Mouse (Mus musculus): Measurements from ENCODE around the gene Caskin2. TPM values are rescaled to one million over a fixed set of nuclear protein-coding genes. Genes with fewer than 3 reads are reported as not detected.

The Caskin2 gene
- polyA plus RNA-seq, 1 experiment from 2014 or later: 17.4 TPM

- Histone ChIP-seq H3K4me3 (ENCODE audit: low read depth, low read length) (no peak overlapping the region), H3K9me3 (replicated peaks; ENCODE audit: control insufficient read depth, low read length) (no peaks in the 10 kb centered on the region), H3K4me1 (ENCODE audit: control insufficient read depth, insufficient read depth, low read length) (peaks cover 53% of the 10 kb centered on the region), H3K4me2 (no peak overlapping the region), H3K36me3 (ENCODE audit: control insufficient read depth, insufficient read depth, low read length) (no peaks in the 10 kb centered on the region), H3K27ac (ENCODE audit: low read depth, low read length) (no peak overlapping the region), H3K27me3 (ENCODE audit: control insufficient read depth, insufficient read depth, low read length) (no peaks in the 10 kb centered on the region), H3K9ac (ENCODE audit: low read depth, low read length) (no peak overlapping the region)
- WGBS (ENCODE audit: insufficient replicate concordance): 52% methylated on average over 5 of the region's 5 CpGs
- ATAC-seq (replicated peaks; ENCODE audit: insufficient number of reproducible peaks, low FRiP score, low TSS enrichment): no peak
These were observed 13.0 kb upstream of the Caskin2 start for GRCm38 (mm10) chr11:115826487-115826886.

GRCm38 (mm10) chr11:115824813-115825212 lies 11.4 kb upstream of the Caskin2 start:
- H3K9ac ChIP-seq (ENCODE audit: low read depth, low read length): peak overlapping the region; percentile 79
- WGBS (ENCODE audit: insufficient replicate concordance): 17% methylated on average over 11 of the region's 11 CpGs

GRCm38 (mm10) chr11:115823774-115824740 lies 10.6 kb upstream of the Caskin2 start, which contains the start of gene Llgl2:
Gene Llgl2, plus strand, starts transcription at chr11:115824049.
- WGBS (ENCODE audit: insufficient replicate concordance): under 1% methylated on average over 87 of the region's 87 CpGs
- Histone ChIP-seq H3K9ac (ENCODE audit: low read depth, low read length) (peak within 1 kb of the TSS; percentile 79), H3K27ac (ENCODE audit: low read depth, low read length) (peak within 1 kb of the TSS; percentile 54; the same call in 1 of the 2 replicates), H3K9me3 (replicated peaks; ENCODE audit: control insufficient read depth, low read length) (no peaks in the 10 kb centered on the region), H3K4me1 (ENCODE audit: control insufficient read depth, insufficient read depth, low read length) (peaks cover 29% of the 10 kb centered on the region), H3K36me3 (ENCODE audit: control insufficient read depth, insufficient read depth, low read length) (peaks cover 13% of the 10 kb centered on the region; the same call in 1 of the 2 replicates), H3K4me2 (peak within 1 kb of the TSS; percentile 86), H3K4me3 (ENCODE audit: low read depth, low read length) (peak within 1 kb of the TSS; percentile 84), H3K27me3 (ENCODE audit: control insufficient read depth, insufficient read depth, low read length) (no peaks in the 10 kb centered on the region)
- peak; percentile 91 for ATAC-seq (replicated peaks; ENCODE audit: insufficient number of reproducible peaks, low FRiP score, low TSS enrichment)

More at GRCm38 (mm10) chr11:115824813-115825212, 11.4 kb upstream of the Caskin2 start:
- Histone ChIP-seq H3K4me1 (ENCODE audit: control insufficient read depth, insufficient read depth, low read length) (peaks cover 36% of the 10 kb centered on the region), H3K4me3 (ENCODE audit: low read depth, low read length) (peak overlapping the region; percentile 84), H3K36me3 (ENCODE audit: control insufficient read depth, insufficient read depth, low read length) (peaks cover 11% of the 10 kb centered on the region; the same call in 1 of the 2 replicates), H3K27ac (ENCODE audit: low read depth, low read length) (no peak overlapping the region), H3K9me3 (replicated peaks; ENCODE audit: control insufficient read depth, low read length) (no peaks in the 10 kb centered on the region), H3K4me2 (peak overlapping the region; percentile 86), H3K27me3 (ENCODE audit: control insufficient read depth, insufficient read depth, low read length) (no peaks in the 10 kb centered on the region)
- no peak for ATAC-seq (replicated peaks; ENCODE audit: insufficient number of reproducible peaks, low FRiP score, low TSS enrichment)

GRCm38 (mm10) chr11:115821001-115821400 lies 7.6 kb upstream of the Caskin2 start:
- H3K27me3 ChIP-seq (ENCODE audit: control insufficient read depth, insufficient read depth, low read length): no peaks in the 10 kb centered on the region
- peaks cover 23% of the 10 kb centered on the region for H3K36me3 ChIP-seq (ENCODE audit: control insufficient read depth, insufficient read depth, low read length)
- no peak overlapping the region for H3K9ac ChIP-seq (ENCODE audit: low read depth, low read length)
- H3K4me1 ChIP-seq (ENCODE audit: control insufficient read depth, insufficient read depth, low read length): 0 out of 2 replicates have a peak, but pooled peaks cover 9% of the 10 kb centered on the region
- H3K27ac ChIP-seq (ENCODE audit: low read depth, low read length): no peak overlapping the region
- no peak overlapping the region for H3K4me2 ChIP-seq
- H3K4me3 ChIP-seq (ENCODE audit: low read depth, low read length): no peak overlapping the region
- H3K9me3 ChIP-seq (replicated peaks; ENCODE audit: control insufficient read depth, low read length): no peaks in the 10 kb centered on the region
- WGBS (ENCODE audit: insufficient replicate concordance): 79% methylated on average over 4 of the region's 4 CpGs
- ATAC-seq (replicated peaks; ENCODE audit: insufficient number of reproducible peaks, low FRiP score, low TSS enrichment): no peak

GRCm38 (mm10) chr11:115819915-115820623 lies 6.6 kb upstream of the Caskin2 start:
- H3K9me3 ChIP-seq (replicated peaks; ENCODE audit: control insufficient read depth, low read length): no peaks in the 10 kb centered on the region
- 84% methylated on average over 16 of the region's 16 CpGs for WGBS (ENCODE audit: insufficient replicate concordance)
- H3K36me3 ChIP-seq (ENCODE audit: control insufficient read depth, insufficient read depth, low read length): peaks cover 23% of the 10 kb centered on the region
- ATAC-seq (replicated peaks; ENCODE audit: insufficient number of reproducible peaks, low FRiP score, low TSS enrichment): no peak
- H3K9ac ChIP-seq (ENCODE audit: low read depth, low read length): no peak overlapping the region
- H3K27me3 ChIP-seq (ENCODE audit: control insufficient read depth, insufficient read depth, low read length): no peaks in the 10 kb centered on the region
- no peak overlapping the region for H3K4me2 ChIP-seq
- peaks cover 11% of the 10 kb centered on the region for H3K4me1 ChIP-seq (ENCODE audit: control insufficient read depth, insufficient read depth, low read length)
- H3K27ac ChIP-seq (ENCODE audit: low read depth, low read length): no peak overlapping the region
- no peak overlapping the region for H3K4me3 ChIP-seq (ENCODE audit: low read depth, low read length)

- Histone ChIP-seq H3K9ac (ENCODE audit: low read depth, low read length) (no peak overlapping the region), H3K27ac (ENCODE audit: low read depth, low read length) (no peak overlapping the region), H3K36me3 (ENCODE audit: control insufficient read depth, insufficient read depth, low read length) (peaks cover 23% of the 10 kb centered on the region), H3K27me3 (ENCODE audit: control insufficient read depth, insufficient read depth, low read length) (no peaks in the 10 kb centered on the region), H3K4me1 (ENCODE audit: control insufficient read depth, insufficient read depth, low read length) (peaks cover 14% of the 10 kb centered on the region), H3K4me2 (no peak overlapping the region), H3K4me3 (ENCODE audit: low read depth, low read length) (no peak overlapping the region), H3K9me3 (replicated peaks; ENCODE audit: control insufficient read depth, low read length) (no peaks in the 10 kb centered on the region)
- no peak for ATAC-seq (replicated peaks; ENCODE audit: insufficient number of reproducible peaks, low FRiP score, low TSS enrichment)
- WGBS (ENCODE audit: insufficient replicate concordance): 87% methylated on average over 5 of the region's 5 CpGs
These were observed 3.9 kb upstream of the Caskin2 start for GRCm38 (mm10) chr11:115817331-115817730.

GRCm38 (mm10) chr11:115814605-115815450 lies 1.4 kb upstream of the Caskin2 start, which contains the start of gene Tsen54:
Gene Tsen54, plus strand, starts transcription at chr11:115814724.
- WGBS (ENCODE audit: insufficient replicate concordance): under 1% methylated on average over 76 of the region's 84 CpGs
- peak; percentile 47 for ATAC-seq (replicated peaks; ENCODE audit: insufficient number of reproducible peaks, low FRiP score, low TSS enrichment)
- Histone ChIP-seq H3K4me3 (ENCODE audit: low read depth, low read length) (peak within 1 kb of the TSS; percentile 89), H3K27me3 (ENCODE audit: control insufficient read depth, insufficient read depth, low read length) (no peaks in the 10 kb centered on the region), H3K9ac (ENCODE audit: low read depth, low read length) (peak within 1 kb of the TSS; percentile 82), H3K4me2 (peak within 1 kb of the TSS; percentile 91), H3K4me1 (ENCODE audit: control insufficient read depth, insufficient read depth, low read length) (peaks cover 38% of the 10 kb centered on the region), H3K9me3 (replicated peaks; ENCODE audit: control insufficient read depth, low read length) (no peaks in the 10 kb centered on the region), H3K27ac (ENCODE audit: low read depth, low read length) (peak within 1 kb of the TSS; percentile 82), H3K36me3 (ENCODE audit: control insufficient read depth, insufficient read depth, low read length) (peaks cover 12% of the 10 kb centered on the region)
